Mouse (Mus musculus) common myeloid progenitor, adult 5-6 weeks (primary cell): Measurements from ENCODE around the gene Pcnx. TPM values are rescaled to one million over a fixed set of nuclear protein-coding genes. Genes with fewer than 3 reads are reported as not detected.
"Not testable (repeated sequence)": the region's sequence is repeated elsewhere in the genome, so short reads cannot be mapped to it uniquely, and the experiment has no call there.

Experiments
- ATAC-seq: replicated peaks from 2 replicates; pipeline ENCODE4 v1.8.0; 2016; ENCODE audit warnings: low read depth, mild to moderate bottlenecking, moderate TSS enrichment, inconsistent platforms; ENCODE audit not compliant: poor library complexity, severe bottlenecking
- total RNA-seq: library from RNA; stranded (forward); fragments of 200-1000, 187-1606 nt; gene quantifications from 2 replicates; pipeline ENCODE4 v1.2.3, GENCODE M21; 2017

The Pcnx gene
- total RNA-seq, 1 experiment from 2014 or later = 12.8 TPM

- not testable (repeated sequence) for ATAC-seq
These were observed 174.2 kb downstream of the Pcnx start for GRCm38 (mm10) chr12:82033973-82034372.

- not testable (repeated sequence) for ATAC-seq
These were observed 184.3 kb downstream of the Pcnx start for GRCm38 (mm10) chr12:82044078-82044477.

Other genes with a start within 250 kb of the Pcnx start
- gene Ttc9, start 228.8 kb upstream of the Pcnx start, total RNA-seq = not detected in 2 replicates
- gene Map3k9, start 78.8 kb upstream of the Pcnx start, total RNA-seq = 0.34 and 0.91 TPM in 2 replicates